Mouse (Mus musculus): ENCODE measurements around the gene Plin2.

DNA sequence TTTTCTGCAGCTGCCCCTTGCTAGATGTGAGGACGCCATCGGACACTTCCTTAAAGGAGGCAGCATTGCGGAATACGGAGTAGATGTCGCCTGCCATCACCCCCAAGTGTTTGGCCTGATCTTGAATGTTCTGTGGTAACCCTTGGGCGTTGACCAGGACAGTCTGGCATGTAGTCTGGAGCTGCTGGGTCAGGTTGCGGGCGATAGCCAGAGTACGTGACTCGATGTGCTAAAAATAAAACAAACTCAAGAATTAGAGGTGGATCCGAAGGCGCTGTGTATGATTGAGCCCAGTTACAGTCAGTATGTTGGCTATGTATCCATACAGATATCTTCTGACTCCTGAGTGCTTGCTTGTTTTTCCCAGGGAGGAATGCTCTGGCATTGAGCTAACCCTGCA lies 12.7 kb downstream of the Plin2 start:
- TF ChIP-seq CTCF (IDR thresholded peaks at IDR 0.05; ENCODE audit: extremely low read depth, insufficient read depth, low read length) (no peak), POLR2A (IDR thresholded peaks at IDR 0.05; ENCODE audit: extremely low read depth, insufficient read depth, low read length) (no peak)

Data from cortical plate, adult 2 months (tissue).